Mouse (Mus musculus) layer of hippocampus, postnatal 14 days (tissue): ENCODE measurements at regions not wholly inside any gene's neighbourhood (a gene's known extent, or its start where the extent isn't known, plus 50 kb on each side); places are given as distances from the start of the nearest gene placed in this dataset.

Experiments used
- DNase-seq, 2 experiments: peaks; one replicate each; pipeline ENCODE4 v3.0.0; 2021 to 2022; ENCODE audit warnings: low spot score in 2 of 2, mixed read lengths in 1 of 2

DNA sequence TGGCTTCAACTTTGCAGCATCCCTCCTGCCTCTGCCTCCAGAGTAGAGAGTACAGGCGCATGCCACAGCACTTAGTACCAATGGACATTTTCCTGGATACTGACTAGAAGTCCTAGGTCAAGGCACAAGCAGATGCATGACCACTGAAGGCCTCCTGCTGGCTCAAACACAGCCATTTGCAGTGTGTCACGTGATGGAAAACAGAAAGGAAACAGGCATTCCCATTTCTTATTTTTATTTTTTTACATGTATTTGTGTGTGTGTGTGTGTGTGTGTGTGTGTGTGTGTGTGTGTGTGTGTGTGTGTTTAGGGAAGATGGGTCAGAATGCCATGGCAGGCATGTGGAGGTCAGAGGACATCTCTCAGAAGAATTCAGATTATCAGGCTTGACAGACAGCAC is 65.6 kb downstream of the Thap12 start:
- DNase-seq, result no peak

DNA sequence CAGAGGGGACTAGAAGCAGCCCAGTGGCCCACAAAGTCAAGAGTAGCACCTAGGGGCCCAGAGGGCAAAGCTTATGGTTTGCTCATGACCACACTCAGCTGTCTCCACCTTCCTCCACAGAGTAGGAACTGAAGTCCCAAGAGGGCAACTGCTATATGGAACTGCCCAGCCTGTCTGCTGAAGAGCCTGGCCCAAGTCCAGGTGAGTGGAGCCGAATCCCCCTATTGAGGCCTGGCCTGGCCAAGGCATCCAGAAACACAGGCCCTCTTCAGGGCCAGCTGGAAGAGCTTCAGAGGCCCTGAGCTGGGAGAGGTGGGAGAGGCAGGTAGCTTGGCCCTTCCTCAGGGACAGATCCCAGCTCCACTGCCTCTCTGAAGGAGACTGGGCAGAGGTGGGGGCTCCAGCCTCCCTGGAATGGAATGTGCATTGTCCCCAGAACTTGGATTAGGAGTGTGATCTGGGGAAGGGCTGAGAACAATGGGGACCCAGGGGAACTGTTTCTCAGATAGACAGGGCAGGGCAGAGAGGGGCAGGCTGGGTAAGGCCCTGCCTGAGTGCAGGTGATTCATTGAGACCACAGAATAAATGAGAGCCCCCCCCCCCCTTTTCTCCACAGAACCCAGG is 65.7 kb upstream of the Wnt11 start:
- no peak for DNase-seq

DNA sequence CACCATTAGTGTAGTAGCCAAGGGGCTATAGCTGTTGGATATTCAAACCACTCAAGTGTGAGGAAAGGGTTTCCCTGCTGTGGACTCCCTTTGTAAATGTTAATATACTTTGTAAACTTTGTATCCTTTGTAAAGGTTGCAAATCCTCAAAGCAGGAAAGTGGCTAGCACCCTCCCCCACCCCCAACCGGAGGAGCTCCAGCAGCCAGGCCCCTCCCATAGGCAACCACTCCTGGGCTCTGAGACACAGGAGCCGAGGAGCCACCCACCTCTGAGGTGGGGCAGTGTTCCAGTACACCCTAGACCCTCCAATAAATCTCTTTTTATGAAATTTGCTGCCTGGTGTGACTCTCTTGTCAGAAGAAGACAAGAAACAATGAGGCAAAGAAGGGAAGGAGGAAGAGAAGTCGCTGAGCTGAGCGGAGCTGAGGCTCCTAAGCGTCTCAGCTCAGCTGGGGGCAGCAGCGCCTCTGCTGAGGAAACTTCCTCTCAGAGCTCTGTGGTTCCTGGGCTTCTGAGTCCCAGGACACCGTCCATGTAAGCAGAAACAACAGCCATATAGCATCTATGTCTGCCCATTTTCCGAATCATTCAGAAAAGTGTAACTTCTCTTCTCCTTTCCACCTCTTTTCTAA is 64.5 kb upstream of the Wnt11 start:
- no peak for DNase-seq

DNA sequence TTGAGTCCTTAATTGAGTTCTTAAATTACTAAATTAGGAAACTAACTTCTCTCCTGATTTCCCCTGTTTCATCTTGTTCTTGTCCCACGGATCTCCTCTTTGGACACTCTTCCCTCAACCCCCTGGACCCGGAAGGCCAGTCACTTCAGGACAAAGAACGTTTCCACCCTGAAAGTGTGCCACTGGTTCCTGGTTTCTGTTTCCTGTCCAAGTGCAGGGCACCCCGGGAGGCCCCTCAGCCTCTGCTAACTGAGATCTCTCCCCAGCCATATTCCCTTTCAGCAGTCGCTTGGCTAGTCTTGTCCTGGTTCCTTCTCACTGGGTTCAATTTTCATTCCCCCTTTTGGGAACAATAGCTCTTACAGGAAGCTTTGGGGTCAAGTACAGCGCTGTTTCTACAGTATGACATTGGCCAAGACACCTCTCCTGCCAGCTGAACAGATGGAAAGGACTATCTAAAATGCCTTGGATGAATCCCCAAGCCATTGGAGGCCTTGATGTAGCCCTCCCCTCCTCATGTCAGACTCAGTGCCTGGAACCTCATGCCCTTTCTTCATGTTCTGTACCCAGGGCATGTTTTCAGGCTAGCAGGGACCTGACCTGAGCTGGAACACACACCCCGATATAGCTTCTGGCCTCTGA is 63.7 kb upstream of the Wnt11 start:
- no peak for DNase-seq

DNA sequence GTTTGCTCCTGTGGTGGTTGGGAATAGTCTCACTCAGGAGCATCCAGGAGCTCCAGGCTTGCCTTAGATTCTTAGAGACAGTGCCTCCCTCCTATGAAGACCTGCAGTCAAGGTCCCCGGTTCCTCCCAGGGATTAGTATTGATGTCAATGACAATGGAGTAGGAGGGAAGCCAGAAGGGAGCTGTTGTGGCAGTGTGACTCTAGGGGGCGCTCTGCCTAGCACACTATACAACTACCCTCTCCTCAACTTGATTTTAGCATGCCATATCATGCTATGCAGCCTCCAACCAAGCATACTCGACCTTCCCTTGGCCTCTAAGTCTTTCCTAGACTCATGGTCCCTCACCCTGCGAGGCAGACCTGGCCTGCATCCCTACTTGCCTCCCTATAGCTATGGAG is 60.3 kb upstream of the Wnt11 start:
- DNase-seq, result no peak

DNA sequence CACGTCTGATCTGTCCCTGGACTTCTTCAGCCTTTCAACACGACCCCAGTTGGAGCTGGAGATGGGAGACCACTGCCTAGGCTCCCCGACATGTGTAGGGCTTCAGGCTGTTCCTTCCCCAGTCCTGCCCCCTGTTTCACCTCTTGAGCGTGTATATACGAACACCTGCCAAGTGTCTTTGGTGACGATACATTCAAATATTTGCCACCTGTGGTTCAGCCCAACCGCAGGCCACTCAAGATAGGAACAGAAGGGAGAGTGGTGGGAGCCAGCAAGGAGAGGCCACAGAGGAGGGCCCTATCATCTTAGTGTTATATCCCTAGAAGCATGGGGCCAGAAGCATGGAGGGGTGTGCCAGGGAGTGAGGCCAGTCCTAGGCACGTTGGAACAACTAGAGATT is 59.9 kb upstream of the Wnt11 start:
- DNase-seq, result no peak

DNA sequence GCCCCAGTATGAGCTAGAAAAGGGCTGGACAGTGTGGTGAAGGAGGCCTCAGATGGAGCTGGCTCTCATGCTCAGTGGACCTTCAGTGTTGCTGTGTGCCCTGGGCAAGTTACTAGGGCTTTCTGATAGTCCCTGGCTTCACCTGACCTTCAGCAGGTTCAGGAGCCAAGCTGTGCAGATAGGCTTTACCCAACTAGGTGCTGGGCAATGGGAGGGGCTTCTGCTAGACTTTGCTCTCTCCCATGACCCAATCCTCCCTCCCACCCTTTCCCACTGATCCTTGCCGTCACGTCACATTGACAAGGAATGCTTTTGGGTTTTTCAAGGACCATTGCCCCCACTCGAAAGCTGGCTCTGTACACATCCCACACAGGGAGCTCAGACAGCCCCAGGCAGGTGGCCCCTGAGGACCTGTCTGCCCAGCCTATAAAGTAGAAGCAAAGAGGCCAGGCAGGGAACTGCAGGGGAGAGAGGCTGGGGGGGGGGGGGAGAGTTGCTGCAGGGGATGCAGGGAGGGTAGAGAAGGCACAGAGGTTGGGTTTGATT is 57.5 kb upstream of the Wnt11 start:
- DNase-seq, result no peak

DNA sequence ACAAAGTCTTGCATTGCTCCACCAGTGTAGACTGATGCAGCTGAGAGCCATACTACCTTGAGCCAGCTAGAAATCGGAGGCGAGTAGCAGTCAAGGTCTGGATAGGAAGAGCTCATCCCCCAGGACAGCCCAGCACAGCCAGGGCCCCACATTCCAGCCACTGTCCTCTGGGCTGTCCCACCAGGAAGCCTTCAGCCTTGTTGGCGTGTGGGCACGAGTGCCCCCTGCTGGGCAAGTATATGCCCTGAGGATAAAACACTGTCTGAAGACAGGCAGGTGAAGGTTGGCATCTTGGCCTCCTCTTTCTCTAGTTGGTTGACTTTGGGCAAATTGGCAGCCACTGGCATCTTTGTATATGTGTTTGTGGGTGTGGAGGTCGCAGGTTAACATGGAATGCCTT is 56.0 kb upstream of the Wnt11 start:
- peak; percentile 44 to 55 for DNase-seq

DNA sequence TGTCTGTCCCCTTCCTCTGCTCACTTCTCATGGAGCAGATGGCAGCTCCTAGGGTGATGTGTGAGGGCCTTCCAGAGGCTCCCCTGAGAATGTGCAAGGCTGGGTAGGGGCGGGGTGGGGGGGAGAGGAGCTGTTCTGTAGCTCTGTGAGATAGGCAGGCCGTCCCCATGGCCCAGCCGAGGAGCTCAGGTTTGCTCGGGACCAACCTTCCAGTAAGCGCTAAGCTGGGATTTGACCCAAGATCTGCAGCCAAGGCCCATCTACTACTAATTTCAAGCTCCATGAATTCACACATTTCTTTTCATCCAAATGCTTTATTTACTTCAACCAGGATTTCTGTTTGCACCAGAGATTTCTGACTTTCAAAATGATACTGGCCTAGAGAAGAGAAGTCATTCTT is 51.4 kb upstream of the Wnt11 start:
- no peak for DNase-seq

DNA sequence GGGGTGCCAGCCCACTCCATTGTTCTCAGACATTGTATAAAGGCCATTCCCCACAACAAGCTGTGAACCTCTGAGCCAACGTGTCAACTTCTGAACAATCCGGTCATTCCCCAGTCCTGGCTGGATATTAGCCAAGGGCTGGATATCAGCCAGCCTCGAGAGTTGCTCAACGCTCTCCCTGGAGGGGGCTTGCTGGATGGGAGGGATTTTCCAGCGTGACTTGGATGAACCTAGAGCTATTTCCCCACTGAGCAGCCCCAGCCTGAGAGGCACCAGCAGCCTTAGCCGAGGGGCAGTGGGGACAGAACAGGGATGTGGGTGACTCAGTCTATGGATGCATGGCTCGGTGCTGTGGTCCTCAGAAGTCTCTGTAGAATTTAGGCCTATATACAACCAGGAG is 51.0 kb upstream of the Wnt11 start:
- peak; percentile 36 to 57 for DNase-seq

DNA sequence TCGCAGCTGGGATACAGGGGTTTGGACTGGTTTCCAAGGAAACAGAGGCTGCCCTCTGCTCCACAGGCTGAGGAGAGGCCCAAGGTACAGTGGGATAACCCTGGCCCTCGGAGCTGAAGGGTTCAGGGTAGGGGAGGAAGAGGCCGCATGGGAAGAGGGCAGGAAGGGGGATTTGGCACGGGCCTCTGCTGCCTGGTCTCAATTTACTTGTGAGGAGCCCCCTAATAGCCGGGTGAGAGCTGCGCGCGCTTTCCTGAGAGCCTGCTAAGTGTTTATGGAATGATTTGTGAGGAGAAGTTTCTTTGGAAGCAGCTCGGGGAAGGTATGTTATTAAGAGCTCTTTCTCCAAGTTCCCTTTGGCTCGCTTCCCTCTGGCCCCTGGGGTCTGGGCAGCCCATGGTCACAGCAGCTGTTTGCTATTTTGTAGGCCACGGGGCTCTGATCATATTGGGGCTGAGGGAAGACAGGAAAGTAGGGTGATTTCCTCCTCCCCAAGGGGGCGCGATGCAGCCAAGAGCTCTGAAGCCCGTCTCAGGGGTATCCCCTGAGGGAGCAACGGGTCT is 50.5 kb upstream of the Wnt11 start:
- DNase-seq, result no peak
